In genomic region chr13:101501061-101501460, GRCm38 (mm10) we compare ENCODE assay signal across 23 mouse cellular contexts.
A peak's percentile ranks its signal among the peaks of the same experiment; 100 is the strongest.
DNase-seq lines count a peak whose midpoint lies in the region; ATAC-seq and TF ChIP-seq lines count a peak whose summit lies in the region.
"Had no signal": no experiment of that assay in that cellular context is flagged by ENCODE, and none has a peak within 500 bp of the region (broad histone marks: within the 10 kb centered on the region; RNA-seq: fewer than 3 reads in every experiment).

No protein-coding gene starts in this region.

- no peak overlapping the region for H3K9ac ChIP-seq in MEL (ENCODE audit: control insufficient read depth, low read depth, low read length, poor library complexity, severe bottlenecking)
- H3K9ac ChIP-seq: embryonic facial prominence, embryonic 13.5 days; embryonic facial prominence, embryonic 15.5 days; forebrain, embryonic 12.5 days had no signal

- H3K79me2 ChIP-seq in MEL (ENCODE audit: control insufficient read depth, insufficient read depth, low read length, poor library complexity), result no peaks in the 10 kb centered on the region

- peaks cover 0 to 2% of the 10 kb centered on the region in 2 experiments; a peak in 1 of 4 replicates for H3K27me3 ChIP-seq in MEL (ENCODE audit: control insufficient read depth in 1 of 2, insufficient read depth in 2 of 2, low read length in 2 of 2)
- H3K27me3 ChIP-seq: CH12.LX; embryonic facial prominence, embryonic 13.5 days; embryonic facial prominence, embryonic 15.5 days; forebrain, embryonic 12.5 days had no signal

- TF ChIP-seq POLR2A in MEL (IDR thresholded peaks at IDR 0.05; ENCODE audit: control insufficient read depth in 1 of 2, insufficient read depth in 1 of 2, low read depth in 1 of 2, low read length in 2 of 2, poor library complexity in 1 of 2), result no peak

- H3K4me1 ChIP-seq in MEL (ENCODE audit: control insufficient read depth in 1 of 2, insufficient read depth in 2 of 2, low read length in 2 of 2), result no peaks in the 10 kb centered on the region
- H3K4me1 ChIP-seq: embryonic facial prominence, embryonic 13.5 days; forebrain, embryonic 10.5 days; forebrain, embryonic 12.5 days had no signal

- no peak for TF ChIP-seq CTCF in MEL (IDR thresholded peaks at IDR 0.05 in 2 of 3, conservative IDR thresholded peaks at IDR 0.05 in 1 of 3; ENCODE audit: control insufficient read depth in 1 of 3, insufficient read depth in 1 of 3, low read depth in 2 of 3, low read length in 3 of 3, poor library complexity in 1 of 3, severe bottlenecking in 1 of 3)

- TF ChIP-seq EP300 in MEL (IDR thresholded peaks at IDR 0.05; ENCODE audit: low read depth in 1 of 2, low read length in 2 of 2), result no peak

- H3K36me3 ChIP-seq in MEL (ENCODE audit: control insufficient read depth in 1 of 2, insufficient read depth in 2 of 2, low read length in 2 of 2), result no peaks in the 10 kb centered on the region
- H3K36me3 ChIP-seq: embryonic facial prominence, embryonic 13.5 days; embryonic facial prominence, embryonic 15.5 days; forebrain, embryonic 10.5 days; forebrain, embryonic 12.5 days; G1E had no signal

- no peak for DNase-seq in MEL (ENCODE audit: low read depth, low spot score)
- no peak for DNase-seq in layer of hippocampus, adult 18-20 months (ENCODE audit: low spot score in 2 of 2)
- no peak for DNase-seq in lung, postnatal 14 days
- DNase-seq in spleen, postnatal 14 days (ENCODE audit: low spot score in 2 of 2), result no peak
- DNase-seq: adrenal gland, adult 2 months; adrenal gland, postnatal 10 days; adrenal gland, postnatal 25 days; B cell, adult 2 months; cerebellum, adult 11 months; cerebellum, adult 18-20 months; cerebellum, adult 8-10 months; cerebellum, adult 9-11 months; cerebellum, postnatal 36 days; embryo, embryonic 11 days had no signal

- no peak overlapping the region for H3K4me3 ChIP-seq in MEL (ENCODE audit: control insufficient read depth in 1 of 2, insufficient read depth in 1 of 2, low read depth in 2 of 2, low read length in 2 of 2)
- H3K4me3 ChIP-seq: embryonic facial prominence, embryonic 13.5 days; embryonic facial prominence, embryonic 15.5 days; erythroblast, embryonic 14.5 days; forebrain, embryonic 10.5 days; forebrain, embryonic 12.5 days had no signal

- peak; percentile 62 to 65; a peak in 3 of 4 replicates for ATAC-seq in hematopoietic stem cell, adult 5-6 weeks (replicated peaks in 1 of 2; ENCODE audit: insufficient read depth in 1 of 2, low FRiP score in 2 of 2, low TSS enrichment in 1 of 2, low read depth in 1 of 2, poor library complexity in 2 of 2, severe bottlenecking in 2 of 2)
- ATAC-seq: CD4-positive, CD25-positive, alpha-beta regulatory T cell, adult 4 months had no signal

- H3K9me3 ChIP-seq in MEL (replicated peaks; ENCODE audit: insufficient read depth, low read length), result no peaks in the 10 kb centered on the region
- H3K9me3 ChIP-seq: embryonic facial prominence, embryonic 13.5 days; embryonic facial prominence, embryonic 15.5 days; forebrain, embryonic 10.5 days; forebrain, embryonic 12.5 days; G1E had no signal

- no peak overlapping the region for H3K27ac ChIP-seq in MEL (ENCODE audit: control insufficient read depth, low read depth, low read length)
- H3K27ac ChIP-seq: embryonic facial prominence, embryonic 13.5 days; embryonic facial prominence, embryonic 15.5 days; forebrain, embryonic 10.5 days; forebrain, embryonic 12.5 days had no signal

- no peak for TF ChIP-seq RAD21 in MEL (IDR thresholded peaks at IDR 0.05; ENCODE audit: low read depth, low read length)

TF ChIP-seq in MEL, 35 proteins besides CTCF, POLR2A, EP300 and RAD21:
- no peak for TF ChIP-seq BHLHE40 (IDR thresholded peaks at IDR 0.05; ENCODE audit: borderline replicate concordance, low read depth, low read length)
- no peak for TF ChIP-seq UBTF (IDR thresholded peaks at IDR 0.05; ENCODE audit: borderline replicate concordance, insufficient read depth, low read depth, low read length)
- TF ChIP-seq ETS1 (IDR thresholded peaks at IDR 0.05; ENCODE audit: low read depth, low read length), result no peak
- 0 out of 2 replicates have a peak, but pooled peaks have one; percentile 16 for TF ChIP-seq RCOR1 (IDR thresholded peaks at IDR 0.05; ENCODE audit: low read depth, low read length)
- no peak for TF ChIP-seq MAZ (IDR thresholded peaks at IDR 0.05; ENCODE audit: low read depth, low read length)
